Mouse (Mus musculus): ENCODE measurements around the gene Chd4.

- no peak for TF ChIP-seq CTCF (IDR thresholded peaks at IDR 0.05; ENCODE audit: low read depth, low read length)
- TF ChIP-seq POLR2A (IDR thresholded peaks at IDR 0.05; ENCODE audit: extremely low read depth, insufficient read depth, low read length) = no peak
These were observed 36.7 kb downstream of the Chd4 start for GRCm38 (mm10) chr6:125132470-125132869.
